Mouse (Mus musculus) liver, embryonic 14.5 days (tissue): ENCODE results near the gene Axl. TPM values are rescaled to one million over a fixed set of nuclear protein-coding genes. Genes with fewer than 3 reads are reported as not detected.

ENCODE experiments used
- ATAC-seq: fragments of 200-750 bp; cut with Nextera tagmentation; 2 replicates; pipeline ENCODE4 v1.8.0; 2017; ENCODE audit warnings: moderate number of reproducible peaks, mild to moderate bottlenecking, moderate library complexity; ENCODE audit not compliant: insufficient read depth
- DNase-seq, 3 experiments: peaks; one replicate each; pipeline ENCODE4 v3.0.0-alpha.2; 2012 to 2013; ENCODE audit warnings: low read depth in 3 of 3, low spot score in 3 of 3
- H3K27ac ChIP-seq: fragments of 300-500 bp; sonication (generic); 2 replicates; pipeline ENCODE4 v1.5.1; 2014; ENCODE audit warnings: moderate library complexity, mild to moderate bottlenecking, control low read depth, inconsistent platforms
- H3K27me3 ChIP-seq: fragments of 300-500 bp; sonication (generic); 2 replicates; pipeline ENCODE4 v1.6.1; 2014; ENCODE audit warnings: mild to moderate bottlenecking, low read length, moderate library complexity; ENCODE audit not compliant: control insufficient read depth, insufficient read depth
- H3K36me3 ChIP-seq: fragments of 300-500 bp; sonication (generic); replicated peaks from 2 replicates; pipeline ENCODE4 v1.6.1; 2014; ENCODE audit warnings: low read depth; ENCODE audit not compliant: control insufficient read depth, insufficient read depth
- H3K4me1 ChIP-seq, 2 experiments: fragments of 200-500 bp in 1 of 2; fragments of 300-500 bp in 1 of 2; sonication (generic) in 1 of 2; replicated peaks; 2 replicates each; pipeline ENCODE4 v1.6.1; 2012 to 2014; ENCODE audit warnings: antibody characterized with exemption in 1 of 2, inconsistent platforms in 1 of 2, low read length in 1 of 2; ENCODE audit not compliant: control insufficient read depth in 2 of 2, insufficient read depth in 2 of 2
- H3K4me2 ChIP-seq: fragments of 300-500 bp; sonication (generic); 2 replicates; pipeline ENCODE4 v1.6.1; 2014; ENCODE audit warnings: low read depth, mild to moderate bottlenecking, control low read depth, moderate library complexity
- H3K4me3 ChIP-seq, 2 experiments: fragments of 200-500 bp in 1 of 2; fragments of 300-500 bp in 1 of 2; sonication (generic) in 1 of 2; 2 replicates each; pipeline ENCODE4 v1.5.1; 2012 to 2014; ENCODE audit warnings: low read depth in 2 of 2, low read length in 2 of 2, mild to moderate bottlenecking in 2 of 2, control low read depth in 1 of 2, inconsistent platforms in 1 of 2, moderate library complexity in 1 of 2; ENCODE audit not compliant: insufficient read depth in 1 of 2
- H3K9ac ChIP-seq: fragments of 300-500 bp; sonication (generic); replicated peaks from 2 replicates; pipeline ENCODE4 v1.6.1; 2014; ENCODE audit warnings: mild to moderate bottlenecking, control low read depth, moderate library complexity
- H3K9me3 ChIP-seq: fragments of 300-500 bp; sonication (generic); 2 replicates; pipeline ENCODE4 v1.6.1; 2016; ENCODE audit warnings: low read length, mixed read lengths; ENCODE audit not compliant: control insufficient read depth
- CTCF ChIP-seq: IDR thresholded peaks from 2 replicates; pipeline ENCODE4 v1.5.1; 2016; ENCODE audit warnings: antibody characterized with exemption, low read depth, control low read depth
- EP300 ChIP-seq: IDR thresholded peaks from 2 replicates; pipeline ENCODE4 v1.6.1; 2016; ENCODE audit warnings: antibody characterized with exemption, low read depth
- WGBS: fragments of 180-500 bp; shearing (Covaris S2); extraction: QIAGEN DNeasy Blood & Tissue Kit; methylation state at CpG from one replicate; pipeline ENCODE4 v1.1.7; 2014; ENCODE audit not compliant: insufficient replicate concordance; 5-methylcytosine and 5-hydroxymethylcytosine counted together
- polyA plus RNA-seq, 2 experiments: library from polyadenylated mRNA; depleted of rRNA in 1 of 2; stranded (reverse) in 1 of 2; unstranded in 1 of 2; fragments of >200 nt; fragmentation: Nextera tagmentation in 1 of 2; extraction: Ambion mirVana in 1 of 2; gene quantifications; 2 replicates each; pipeline versions ENCODE4 v1.2.1 to v1.2.3; 2012 to 2014

Gene Axl
- polyA plus RNA-seq, 2 experiments = 5.8 to 11.8 TPM

DNA sequence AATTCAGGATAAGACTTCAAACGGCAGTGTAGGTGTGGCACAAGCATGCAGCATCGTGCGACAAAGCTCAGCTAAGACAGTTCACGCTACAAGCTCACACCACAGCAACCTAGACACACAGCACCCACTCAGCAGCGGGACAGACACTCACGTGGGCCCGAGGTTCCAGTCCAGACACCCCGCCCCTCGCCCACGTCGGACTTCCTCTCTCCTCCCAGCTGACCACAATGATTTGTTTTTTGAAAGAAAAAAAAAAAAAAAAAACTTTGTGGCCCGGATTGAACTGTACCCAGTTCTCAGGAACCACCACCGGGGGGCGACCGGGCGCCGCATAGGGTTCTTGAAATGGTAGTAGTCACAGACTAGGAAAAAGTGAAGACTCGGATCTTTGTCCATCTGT is 32.5 kb downstream of the Axl start:
- Histone ChIP-seq H3K4me2 (peak overlapping the region; percentile 100), H3K27ac (peak overlapping the region; percentile 93), H3K4me3 (peak overlapping the region; percentile 90 to 100), H3K4me1 (peaks cover 17 to 18% of the 10 kb centered on the region in 2 experiments), H3K9ac (peak overlapping the region; percentile 100), H3K36me3 (peaks cover 13% of the 10 kb centered on the region), H3K9me3 (no peaks in the 10 kb centered on the region), H3K27me3 (no peaks in the 10 kb centered on the region)
- DNase-seq = peak; percentile 66 to 70 (median 69)
- no peak; the same call in 1 of the 2 replicates for ATAC-seq
- WGBS = under 1% methylated on average over 18 of the region's 18 CpGs
- TF ChIP-seq EP300 (no peak), CTCF (peak; percentile 78)

DNA sequence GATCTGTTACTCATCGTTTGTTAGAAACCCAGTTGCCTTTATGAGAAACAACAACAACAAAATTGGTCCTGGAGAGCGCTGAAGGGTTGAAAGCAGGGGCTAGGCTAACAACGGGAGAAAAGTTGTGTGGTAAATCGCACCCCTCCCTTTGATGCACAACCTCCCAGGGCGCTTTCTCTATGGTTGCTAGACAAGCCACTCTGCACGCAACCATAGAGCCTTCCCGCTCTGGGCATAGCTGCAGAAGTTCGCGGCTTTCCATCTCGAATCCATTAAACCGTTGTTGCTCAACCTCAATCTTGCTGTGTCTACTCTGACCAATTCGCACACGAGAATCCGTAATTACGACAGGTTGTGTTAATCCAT is 33.1 kb downstream of the Axl start:
- WGBS = under 1% methylated on average over 15 of the region's 15 CpGs
- Histone ChIP-seq H3K4me3 (peak overlapping the region; percentile 90 to 100), H3K9me3 (no peaks in the 10 kb centered on the region), H3K4me2 (peak overlapping the region; percentile 100), H3K27ac (peak overlapping the region; percentile 93), H3K9ac (peak overlapping the region; percentile 100), H3K4me1 (peaks cover 17 to 18% of the 10 kb centered on the region in 2 experiments), H3K36me3 (peaks cover 18% of the 10 kb centered on the region), H3K27me3 (no peaks in the 10 kb centered on the region)
- peak; percentile 52 for ATAC-seq
- TF ChIP-seq CTCF = no peak
- no peak; the same call in 1 of the 2 replicates for TF ChIP-seq EP300
- no peak for DNase-seq

DNA sequence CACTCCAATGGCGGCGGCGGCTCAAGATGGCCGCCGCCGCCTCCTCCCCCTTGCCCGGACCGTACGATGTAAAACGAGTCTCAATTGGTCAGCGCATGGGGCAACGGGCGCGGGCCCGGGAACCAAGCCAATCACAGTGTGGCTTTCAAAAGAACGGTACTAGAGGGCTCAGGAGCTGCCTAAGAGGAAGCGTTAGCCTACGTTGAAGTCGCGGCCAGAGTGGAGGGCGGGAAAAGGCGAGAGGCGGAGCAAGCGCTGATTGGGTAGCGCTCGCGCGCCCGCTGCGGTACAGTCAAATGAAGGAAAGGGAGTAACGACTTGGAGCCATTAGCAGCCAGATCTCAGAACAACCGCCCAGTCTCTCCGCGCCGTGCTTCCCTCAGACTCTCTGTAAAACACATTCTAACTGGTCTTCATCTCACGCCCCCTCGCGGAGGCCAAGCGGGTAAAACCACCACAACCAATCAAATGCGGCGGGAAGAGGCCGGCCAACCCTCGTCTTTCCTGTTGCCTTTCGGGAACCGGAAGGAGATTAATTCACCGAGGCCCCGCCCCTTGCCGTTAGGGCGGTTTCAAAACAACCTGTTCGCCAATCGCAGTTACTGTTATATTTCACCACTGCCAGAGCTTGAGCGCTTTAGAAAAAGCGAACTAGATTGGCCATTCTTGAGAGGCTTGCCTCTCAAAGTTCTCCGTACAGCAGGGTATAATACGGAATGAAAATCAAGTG is 33.6 kb downstream of the Axl start, which contains the start of gene Hnrnpul1:
Hnrnpul1 (minus strand) TSS at position 20 of the 730 bp plus-strand sequence.
- 1% methylated on average over 55 of the region's 55 CpGs for WGBS

DNA sequence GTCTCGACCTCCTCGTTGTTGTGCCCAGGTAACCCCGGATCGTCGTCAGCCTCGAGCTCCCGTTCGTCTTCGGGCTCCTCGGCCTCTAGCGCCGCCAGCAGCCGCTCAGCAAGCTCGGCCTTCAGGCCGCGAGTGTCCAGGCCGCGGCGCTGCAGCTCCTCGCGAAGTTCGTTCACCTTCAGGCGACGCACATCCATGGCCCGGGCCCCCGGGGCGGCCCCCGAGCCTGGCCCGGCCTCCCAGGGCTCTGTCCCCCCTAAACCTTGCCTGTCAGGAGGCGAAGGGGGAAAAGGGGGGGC is 34.1 kb downstream of the Axl start:
- no peak for DNase-seq
- peaks cover 29% of the 10 kb centered on the region for H3K36me3 ChIP-seq
- peak overlapping the region; percentile 90 to 100 for H3K4me3 ChIP-seq
- H3K27me3 ChIP-seq = no peaks in the 10 kb centered on the region
- no peak for ATAC-seq
- H3K9ac ChIP-seq = peak overlapping the region; percentile 100
- H3K4me2 ChIP-seq = peak overlapping the region; percentile 100
- H3K27ac ChIP-seq = peak overlapping the region; percentile 93
- H3K4me1 ChIP-seq = peaks cover 17 to 18% of the 10 kb centered on the region in 2 experiments
- no peaks in the 10 kb centered on the region for H3K9me3 ChIP-seq
- WGBS = under 1% methylated on average over 29 of the region's 30 CpGs
- TF ChIP-seq EP300 (no peak), CTCF (peak; percentile 16)

More for the DNA sequence above, 33.6 kb downstream of the Axl start, which contains the start of gene Hnrnpul1:
- H3K4me3 ChIP-seq = peak within 1 kb of the TSS; percentile 90 to 100
- no peaks in the 10 kb centered on the region for H3K9me3 ChIP-seq
- TF ChIP-seq EP300 (peak; percentile 53), CTCF (peak; percentile 58)
- H3K27ac ChIP-seq = peak within 1 kb of the TSS; percentile 93
- peak within 1 kb of the TSS; percentile 100 for H3K9ac ChIP-seq
- H3K27me3 ChIP-seq = no peaks in the 10 kb centered on the region
- peak; percentile 90 for ATAC-seq
- H3K4me1 ChIP-seq = peaks cover 17 to 18% of the 10 kb centered on the region in 2 experiments
- H3K4me2 ChIP-seq = peak within 1 kb of the TSS; percentile 100
- DNase-seq = peak; percentile 98
- peaks cover 24% of the 10 kb centered on the region for H3K36me3 ChIP-seq

DNA sequence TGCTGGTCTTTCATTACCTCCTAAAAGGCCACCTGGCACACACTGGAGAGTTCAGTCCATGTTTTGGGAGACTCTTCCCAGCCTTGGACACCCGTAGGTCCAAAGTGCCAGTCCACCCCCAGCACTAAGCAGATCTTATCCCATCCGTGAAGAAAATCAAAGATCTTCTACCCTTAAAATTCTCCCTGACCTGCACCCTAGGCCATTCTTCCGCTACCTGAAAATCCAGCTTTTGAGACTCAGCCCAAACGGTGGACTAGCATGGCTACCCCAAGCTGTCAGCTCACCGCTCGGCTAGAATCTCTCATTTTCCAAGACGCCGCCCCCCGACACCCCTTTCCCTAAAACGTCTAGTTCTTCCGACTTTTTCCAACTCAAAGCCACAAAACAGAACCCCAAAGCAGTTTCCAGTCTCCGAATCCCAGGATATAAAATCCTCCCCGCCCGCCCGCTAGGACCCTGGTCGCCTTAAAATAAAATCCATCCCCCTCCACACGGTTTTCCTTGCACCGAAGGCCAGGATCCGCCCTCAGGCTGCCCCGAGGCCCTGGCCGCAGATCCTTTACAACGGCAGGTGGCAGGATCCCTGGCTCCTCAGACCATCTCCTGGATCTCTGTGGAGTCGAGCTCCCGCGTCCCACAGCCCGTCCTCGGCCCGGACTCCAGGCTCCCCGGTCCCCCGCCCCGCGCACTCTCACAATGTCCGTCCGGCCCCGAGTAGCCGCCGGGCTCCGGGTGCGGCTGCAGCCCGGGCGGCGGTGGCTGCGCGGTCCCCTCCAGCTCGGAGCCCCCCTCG is 34.7 kb downstream of the Axl start:
- peak overlapping the region; percentile 90 to 100 for H3K4me3 ChIP-seq
- no peaks in the 10 kb centered on the region for H3K9me3 ChIP-seq
- peak overlapping the region; percentile 93 for H3K27ac ChIP-seq
- no peak for TF ChIP-seq EP300
- TF ChIP-seq CTCF = no peak
- no peaks in the 10 kb centered on the region for H3K27me3 ChIP-seq
- DNase-seq (peak in 1 of 3 experiments; percentile 24), ATAC-seq (peak; percentile 6; the same call in 1 of the 2 replicates)
- WGBS = under 1% methylated on average over 46 of the region's 46 CpGs
- H3K36me3 ChIP-seq = peaks cover 35% of the 10 kb centered on the region
- H3K4me1 ChIP-seq = peaks cover 17 to 18% of the 10 kb centered on the region in 2 experiments
- H3K9ac ChIP-seq = peak overlapping the region; percentile 100
- H3K4me2 ChIP-seq = peak overlapping the region; percentile 100
